Mouse (Mus musculus): ENCODE results near the gene Cdc42ep3.

Cdc42ep3 gene

GRCm38 (mm10) chr17:79343334-79343946 is 11.5 kb downstream of the Cdc42ep3 start:
- DNase-seq (ENCODE audit: low spot score): no peak

DNA sequence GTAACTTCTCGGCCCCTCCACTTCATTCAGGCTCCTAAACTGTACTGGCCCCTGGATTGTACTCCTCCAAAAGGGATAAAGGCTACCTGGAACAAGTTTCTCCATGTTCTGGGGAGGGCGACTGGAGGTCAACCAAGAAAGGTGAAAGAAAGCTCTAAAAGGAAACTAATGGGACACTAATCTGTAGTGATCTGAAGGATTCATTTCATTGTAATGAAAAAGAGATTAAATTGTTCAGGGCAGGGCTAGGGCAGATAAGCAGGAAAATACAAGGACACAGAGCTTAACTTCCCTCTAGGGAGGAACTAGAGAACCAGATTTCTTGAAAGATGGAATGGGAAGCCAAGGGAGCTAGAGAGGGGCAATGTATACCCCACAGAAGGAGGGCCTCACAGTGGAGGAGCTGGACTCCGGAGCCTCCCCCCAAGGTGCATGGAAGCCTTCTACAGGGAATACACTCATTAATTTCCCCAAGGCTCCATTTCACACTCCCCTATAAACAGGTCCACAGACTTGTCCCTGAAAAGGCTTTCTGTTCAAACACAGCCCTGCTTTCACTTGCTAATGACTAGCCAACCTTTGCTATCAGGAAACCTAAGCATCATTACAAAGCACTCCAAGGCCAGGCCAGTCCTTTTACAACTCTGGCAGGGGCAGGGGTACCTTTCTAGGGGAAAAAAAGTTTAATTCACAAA is 12.1 kb downstream of the Cdc42ep3 start:
- DNase-seq (ENCODE audit: low spot score): no peak

DNA sequence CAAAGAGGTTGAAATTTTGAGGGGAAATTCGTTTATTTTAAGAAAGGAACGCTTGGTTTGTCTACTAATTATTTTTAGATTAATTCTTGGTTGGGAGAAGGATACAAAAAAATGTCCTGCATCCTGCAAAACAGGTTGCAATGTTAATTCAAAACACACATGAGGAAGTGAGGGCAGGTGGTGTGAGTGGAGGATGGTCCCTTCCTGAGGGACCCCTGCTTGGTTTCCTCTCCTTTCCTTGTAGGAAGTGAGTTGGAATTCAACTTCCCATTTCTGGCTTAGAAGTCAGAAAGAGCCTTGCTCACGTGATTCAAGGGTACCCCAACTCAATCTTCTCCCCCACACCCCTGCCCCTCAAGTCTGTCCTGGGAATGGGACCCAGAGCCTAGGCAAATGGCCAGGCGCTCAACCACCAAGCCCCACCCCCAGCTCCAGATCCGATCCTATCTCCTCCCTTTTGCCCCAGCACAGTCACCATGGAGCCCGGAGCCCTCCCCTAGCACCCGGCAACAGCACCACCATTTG is 12.9 kb downstream of the Cdc42ep3 start:
- no peak for DNase-seq (ENCODE audit: low spot score)

- no peak for DNase-seq (ENCODE audit: low spot score)
These were observed 17.4 kb downstream of the Cdc42ep3 start for GRCm38 (mm10) chr17:79337494-79337893.

GRCm38 (mm10) chr17:79334701-79335100 is 20.2 kb downstream of the Cdc42ep3 start:
- DNase-seq (ENCODE audit: low spot score): no peak

- no peak for DNase-seq (ENCODE audit: low spot score)
These were observed 21.2 kb downstream of the Cdc42ep3 start for GRCm38 (mm10) chr17:79333650-79334049.

- DNase-seq (ENCODE audit: low spot score): no peak
These were observed 22.0 kb downstream of the Cdc42ep3 start for GRCm38 (mm10) chr17:79332864-79333263.

DNA sequence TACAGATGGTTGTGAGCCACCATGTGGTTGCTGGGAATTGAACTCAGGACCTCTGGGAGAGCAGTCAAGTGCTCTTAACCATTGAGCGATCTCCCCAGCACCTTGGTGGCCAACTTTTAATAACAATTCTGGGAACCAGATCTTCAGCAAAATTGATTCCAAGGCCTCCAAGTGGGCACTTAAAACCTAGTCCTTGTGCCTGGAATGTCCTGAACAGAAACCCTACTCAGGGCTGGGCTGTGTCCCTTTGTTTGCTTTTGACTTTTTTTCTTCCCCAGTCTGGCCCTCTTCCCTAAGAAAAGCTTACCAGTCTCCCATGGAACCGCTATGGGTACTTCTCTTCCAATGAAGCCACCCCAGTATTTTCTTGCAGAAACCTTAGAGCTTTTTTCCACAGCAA is 24.5 kb downstream of the Cdc42ep3 start:
- DNase-seq (ENCODE audit: low spot score): no peak

DNA sequence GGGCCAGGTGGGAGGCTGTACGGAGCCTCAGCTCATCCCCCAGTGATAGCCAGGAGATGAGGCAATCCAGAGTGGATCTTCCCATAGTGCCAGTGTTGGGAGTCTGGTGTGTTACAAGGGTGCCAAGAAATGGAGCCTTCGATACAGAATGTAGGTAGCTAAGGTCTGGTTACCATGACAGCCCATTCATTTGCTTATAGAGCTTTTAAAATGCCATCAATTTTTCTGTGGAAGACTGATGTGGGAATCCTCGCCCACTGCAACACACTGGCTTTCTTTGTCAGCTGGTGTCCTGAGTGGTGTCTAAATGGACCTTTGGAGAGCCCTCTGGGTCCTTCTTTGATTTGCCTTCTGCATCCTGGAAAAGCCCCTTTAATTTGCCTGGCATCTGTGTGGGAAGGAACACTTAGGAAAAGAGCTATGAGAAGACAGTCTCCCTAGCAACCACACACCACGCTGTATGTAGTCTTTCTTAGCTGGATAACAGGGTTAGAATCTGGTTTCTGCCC is 28.0 kb downstream of the Cdc42ep3 start:
- no peak for DNase-seq (ENCODE audit: low spot score)

DNA sequence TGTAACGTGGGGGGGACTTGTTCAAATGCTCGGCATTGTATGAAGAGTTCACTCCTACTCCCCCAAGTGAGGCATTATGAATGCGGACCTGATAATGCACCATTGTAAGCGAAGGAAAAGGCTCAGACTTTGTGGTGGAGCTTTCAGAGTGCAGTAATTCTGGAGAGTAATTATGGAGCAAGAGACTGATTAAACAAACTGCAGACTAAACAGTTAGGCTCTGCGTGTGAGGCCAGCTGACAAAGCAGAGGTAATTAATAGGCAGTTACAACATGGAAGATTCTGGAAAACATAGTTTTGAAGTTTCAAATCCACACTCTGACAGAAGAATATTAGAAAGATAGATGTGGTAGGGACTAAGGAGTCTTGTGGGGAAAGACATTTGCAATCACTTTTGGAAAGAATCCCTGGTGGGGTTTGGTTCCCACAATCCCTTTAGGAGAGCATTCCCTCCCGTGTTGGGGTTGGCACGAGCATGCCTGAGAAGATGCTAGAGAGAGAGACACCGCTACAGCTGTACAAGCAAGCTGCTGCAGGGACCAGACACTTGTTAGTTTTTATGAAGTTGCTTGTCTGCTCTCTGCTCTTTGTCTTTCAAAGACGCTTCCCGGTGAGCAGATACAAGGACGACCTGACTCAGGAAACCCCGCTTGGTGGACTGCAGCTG is 37.7 kb downstream of the Cdc42ep3 start:
- DNase-seq (ENCODE audit: low spot score): no peak

DNA sequence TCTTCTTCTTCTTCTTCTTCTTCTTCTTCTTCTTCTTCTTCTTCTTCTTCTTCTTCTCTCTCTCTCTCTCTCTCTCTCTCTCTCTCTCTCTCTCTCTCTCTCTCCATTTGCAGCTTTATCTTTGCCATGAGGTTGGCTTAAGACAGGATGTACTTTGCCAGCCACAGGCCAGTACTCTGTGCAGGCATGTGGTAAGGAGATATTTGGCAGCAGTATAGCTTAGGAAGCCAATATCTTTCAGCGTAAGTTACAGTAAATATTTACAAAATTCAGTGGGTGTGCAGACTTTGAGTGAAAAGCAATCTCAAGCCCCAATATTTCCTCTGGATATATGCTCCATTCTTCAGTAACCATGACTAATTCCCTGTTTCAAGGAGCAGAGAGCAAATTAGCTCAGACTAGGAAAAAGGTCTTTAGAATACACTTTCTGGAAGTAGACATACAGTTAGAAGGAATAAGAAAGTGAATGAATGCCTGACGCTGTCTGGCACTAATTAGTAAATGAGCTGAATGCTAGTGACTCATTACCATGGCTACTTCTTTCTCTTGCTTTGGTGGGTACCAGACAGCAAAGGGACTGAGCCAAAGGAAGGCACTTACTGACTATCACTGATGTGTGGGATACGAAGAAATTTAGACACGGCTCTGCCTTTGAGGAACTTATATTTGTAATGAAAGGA is 39.3 kb downstream of the Cdc42ep3 start:
- no peak for DNase-seq (ENCODE audit: low spot score)

DNA sequence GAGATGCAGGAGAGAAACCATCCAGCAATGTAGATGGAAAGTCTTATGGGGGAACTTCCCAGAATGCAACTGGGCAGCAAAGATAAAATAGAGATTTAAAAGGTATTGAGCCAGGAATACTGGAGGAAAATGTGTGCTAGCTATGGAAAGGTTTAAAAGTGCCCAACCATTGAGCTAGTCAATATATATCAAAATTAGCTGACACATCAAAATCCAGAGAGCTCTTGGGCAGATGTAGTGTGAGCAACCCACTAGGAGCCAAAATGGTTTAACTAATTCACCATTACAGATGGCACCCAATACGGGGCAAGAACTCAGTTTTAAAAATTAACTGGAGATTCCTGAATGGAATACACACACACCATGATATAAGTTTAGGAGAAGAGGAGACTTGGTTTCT is 44.4 kb downstream of the Cdc42ep3 start:
- no peak for DNase-seq (ENCODE audit: low spot score)

DNA sequence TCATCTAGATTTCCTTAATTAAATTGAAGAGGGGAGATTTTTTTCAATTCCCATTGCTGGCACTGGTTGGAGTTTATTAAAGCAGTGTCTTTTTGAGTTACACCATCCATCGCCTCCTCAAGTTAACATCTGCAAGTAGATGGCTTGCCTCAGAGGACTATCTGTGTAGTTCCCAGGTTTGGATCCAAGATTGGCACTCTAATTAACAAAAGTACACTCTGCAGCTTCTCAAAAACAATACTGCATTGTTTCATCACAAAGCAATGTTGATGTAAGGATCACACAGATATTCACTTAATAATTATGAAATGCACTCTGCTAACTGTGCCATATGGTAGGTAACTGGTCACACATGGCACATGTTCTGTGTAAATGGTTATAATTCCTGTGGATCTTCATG is 45.4 kb downstream of the Cdc42ep3 start:
- DNase-seq (ENCODE audit: low spot score): no peak

GRCm38 (mm10) chr17:79305644-79306043 is 49.2 kb downstream of the Cdc42ep3 start:
- DNase-seq (ENCODE audit: low spot score): no peak

DNA sequence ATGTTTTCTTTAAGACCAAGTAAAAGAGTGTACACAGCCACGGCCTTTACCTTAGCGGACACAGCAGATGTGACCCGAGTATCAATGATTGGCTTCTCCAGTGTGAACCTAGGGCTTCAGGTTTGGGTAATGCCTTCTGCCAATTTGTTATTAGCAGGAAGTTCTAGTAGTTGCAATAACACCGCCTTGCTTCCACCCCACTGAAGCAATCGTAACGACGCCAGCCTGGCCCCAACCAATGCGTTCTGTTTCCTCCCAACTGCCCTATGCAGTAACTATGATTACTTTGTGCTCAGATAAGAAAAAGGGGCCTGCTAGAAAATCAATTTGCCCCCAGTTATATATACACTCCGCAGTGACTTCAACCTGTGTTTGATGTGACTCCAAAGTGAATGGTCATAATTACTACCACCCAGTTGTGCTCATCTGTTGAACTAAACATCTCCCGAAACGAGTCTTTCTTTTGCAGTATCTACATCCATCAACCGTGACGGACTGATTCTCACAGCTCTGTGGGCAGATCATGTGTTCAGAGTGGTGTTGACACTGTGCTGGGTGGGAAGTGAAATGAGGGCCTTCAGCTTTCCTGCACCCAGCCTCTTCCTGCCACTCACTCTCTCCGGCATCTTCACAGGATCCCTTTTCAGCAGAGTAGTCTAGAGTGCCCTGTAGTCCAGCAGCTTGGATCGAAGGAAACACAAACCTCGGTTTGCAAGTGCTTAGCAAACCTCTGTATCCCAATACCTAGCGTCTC is 51.0 kb downstream of the Cdc42ep3 start:
- no peak for DNase-seq (ENCODE audit: low spot score)

DNA sequence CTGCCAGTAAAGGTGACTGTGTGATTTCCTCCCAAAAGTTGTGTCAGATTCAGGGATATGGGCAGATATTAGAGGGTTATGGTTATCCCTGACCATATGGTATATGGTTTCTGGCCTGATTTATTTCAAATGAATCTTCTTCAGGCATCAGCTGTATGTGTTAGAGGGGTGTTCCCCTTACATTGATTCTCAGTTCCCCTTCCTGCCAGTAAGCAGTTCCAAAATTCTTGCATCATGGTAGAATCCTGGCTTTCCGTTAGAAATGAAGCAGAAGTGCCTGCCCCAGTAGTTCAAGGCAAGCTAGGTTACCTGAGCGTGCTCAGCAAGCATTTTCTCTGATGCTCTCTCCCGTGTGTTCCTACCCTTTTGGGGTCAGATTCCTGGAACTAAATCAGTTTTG is 51.7 kb downstream of the Cdc42ep3 start:
- no peak for DNase-seq (ENCODE audit: low spot score)

DNA sequence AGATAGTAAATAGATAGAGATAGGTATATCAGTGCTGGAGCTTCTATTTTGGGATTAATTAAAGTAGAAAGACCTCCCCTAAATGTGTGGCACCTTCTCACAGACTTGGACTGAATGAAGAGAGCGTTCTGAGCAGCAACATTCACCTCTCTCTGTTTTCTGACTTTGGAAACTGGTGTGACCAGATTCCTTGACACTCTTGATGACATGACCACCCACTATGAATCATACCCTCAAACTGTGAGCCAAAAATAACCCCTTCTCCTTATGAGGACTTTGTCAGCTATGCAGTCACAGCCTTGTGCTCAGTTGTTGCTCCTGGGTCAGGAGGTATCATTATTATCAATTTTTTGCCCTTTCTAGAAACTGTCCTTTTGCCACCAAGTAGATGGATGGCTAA is 55.0 kb downstream of the Cdc42ep3 start:
- DNase-seq (ENCODE audit: low spot score): no peak

- DNase-seq (ENCODE audit: low spot score): no peak
These were observed 55.9 kb downstream of the Cdc42ep3 start for GRCm38 (mm10) chr17:79298968-79299367.

- no peak for DNase-seq (ENCODE audit: low spot score)
These were observed 59.0 kb downstream of the Cdc42ep3 start for GRCm38 (mm10) chr17:79295926-79296325.

GRCm38 (mm10) chr17:79291672-79292071 is 63.2 kb downstream of the Cdc42ep3 start:
- DNase-seq (ENCODE audit: low spot score): no peak

GRCm38 (mm10) chr17:79290697-79291096 is 64.2 kb downstream of the Cdc42ep3 start:
- DNase-seq (ENCODE audit: low spot score): no peak

- DNase-seq (ENCODE audit: low spot score): no peak
These were observed 67.6 kb downstream of the Cdc42ep3 start for GRCm38 (mm10) chr17:79287302-79287701.
